Mouse (Mus musculus) Patski (cell line): ENCODE measurements around the gene Tsc2. TPM values are rescaled to one million over a fixed set of nuclear protein-coding genes. Genes with fewer than 3 reads are reported as not detected.

ENCODE experiments used
- ATAC-seq: fragments of 100-300 bp; one replicate; pipeline ENCODE4 v1.8.0; 2021
- CTCF ChIA-PET: fragments of 350-600 bp; sonication (Branson Sonifier 250); formaldehyde crosslinking; loops from one replicate; lab custom pipeline; 2022; ENCODE audit warnings: inconsistent platforms; lab: Charles Lee
- POLR2A ChIA-PET: fragments of 350-600 bp; sonication (Branson Sonifier 250); formaldehyde crosslinking; loops from one replicate; lab custom pipeline; 2022; ENCODE audit warnings: antibody characterized with exemption, inconsistent platforms; lab: Charles Lee
- DNase-seq: peaks from one replicate; pipeline ENCODE4 v3.0.0-alpha.2; 2011; ENCODE audit warnings: low read depth, low spot score
- H3K27me3 ChIP-seq: fragments of 371-371 bp; one replicate; pipeline ENCODE4 v1.5.1; 2021
- CTCF ChIP-seq: fragments of 100-300 bp; IDR thresholded peaks from one replicate; pipeline ENCODE4 v1.5.1; 2021
- in situ Hi-C: fragments of 300-500 bp; cut with MboI; formaldehyde crosslinking; loops from 3 replicates; pipeline ENCODE4 v1.11.1; 2018; ENCODE audit warnings: low pct_unique_long_range_greater_than_20kb, mixed read lengths
- polyA plus RNA-seq: library from polyadenylated mRNA; unstranded; gene quantifications from one replicate; pipeline ENCODE4 v1.2.3, GENCODE M21; 2021

Tsc2 gene
- polyA plus RNA-seq, 1 experiment from 2014 or later = 93.5 TPM

DNA sequence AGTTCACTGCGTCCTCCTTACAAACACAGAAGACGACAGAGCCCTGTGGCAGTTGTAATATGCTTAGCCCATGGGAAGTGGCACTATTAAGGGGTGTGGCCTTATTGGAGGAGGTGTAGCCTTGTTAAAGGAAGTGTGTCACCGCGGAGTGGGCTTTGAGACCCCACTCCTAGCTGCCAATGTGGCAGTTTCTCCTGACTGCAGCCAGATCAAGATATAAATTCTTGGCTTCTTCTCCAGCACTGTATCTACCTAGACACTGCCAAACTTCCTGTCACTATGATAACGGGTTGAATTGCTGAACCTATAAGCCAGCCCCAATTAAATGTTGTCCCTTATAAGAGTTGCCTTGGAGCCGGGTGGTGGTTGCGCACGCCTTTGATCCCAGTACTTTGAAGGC is 7.0 kb downstream of the Tsc2 start:
- DNase-seq (no peak), ATAC-seq (no peak)
- in situ Hi-C loops = loop anchor here (5.0 kb wide), 1 partner anchor 88 kb away; no protein-coding TSS in a partner anchor
- H3K27me3 ChIP-seq = no peaks in the 10 kb centered on the region
- CTCF ChIA-PET = no interaction called here
- no peak for TF ChIP-seq CTCF
- POLR2A ChIA-PET = no interaction called here

DNA sequence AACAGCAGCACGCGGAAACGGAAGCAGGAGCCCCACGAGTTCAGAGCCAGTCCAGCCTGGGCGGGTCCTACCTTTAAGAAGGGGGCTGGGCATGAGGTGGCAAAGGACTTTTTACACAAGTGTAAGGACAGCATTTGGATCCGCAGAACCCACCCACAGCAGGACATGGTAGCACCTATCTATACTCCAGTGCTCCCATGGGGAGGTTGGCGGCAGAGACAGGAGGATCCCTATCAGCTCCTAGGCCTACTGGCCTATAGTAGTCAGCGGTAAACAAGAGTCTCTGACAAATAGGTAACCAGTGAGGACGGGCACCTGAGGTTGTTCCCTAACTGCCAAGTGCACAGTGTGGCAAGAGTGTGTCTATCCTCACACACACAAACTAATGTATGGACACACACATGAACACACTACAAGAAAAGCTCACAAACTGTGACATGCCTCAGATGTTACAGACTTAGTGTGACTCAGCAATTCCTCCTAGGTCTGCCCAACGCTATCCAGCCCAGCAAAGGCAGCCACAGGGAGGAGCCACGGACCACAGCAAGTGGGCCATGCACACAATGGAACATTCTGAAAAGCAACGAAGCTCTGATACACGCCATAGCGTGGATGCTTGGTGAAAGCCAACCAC is 14.8 kb downstream of the Tsc2 start:
- TF ChIP-seq CTCF = no peak
- ChIA-PET POLR2A (no interaction called here), CTCF (interaction anchor here (1.1 to 2.6 kb wide), 2 partner anchors 11 to 15 kb away, joined by 3 to 7 read pairs; partner anchors contain the start of genes Nthl1 and Tsc2)
- DNase-seq (no peak), ATAC-seq (no peak)
- no peaks in the 10 kb centered on the region for H3K27me3 ChIP-seq
- in situ Hi-C loops = no loop called here

DNA sequence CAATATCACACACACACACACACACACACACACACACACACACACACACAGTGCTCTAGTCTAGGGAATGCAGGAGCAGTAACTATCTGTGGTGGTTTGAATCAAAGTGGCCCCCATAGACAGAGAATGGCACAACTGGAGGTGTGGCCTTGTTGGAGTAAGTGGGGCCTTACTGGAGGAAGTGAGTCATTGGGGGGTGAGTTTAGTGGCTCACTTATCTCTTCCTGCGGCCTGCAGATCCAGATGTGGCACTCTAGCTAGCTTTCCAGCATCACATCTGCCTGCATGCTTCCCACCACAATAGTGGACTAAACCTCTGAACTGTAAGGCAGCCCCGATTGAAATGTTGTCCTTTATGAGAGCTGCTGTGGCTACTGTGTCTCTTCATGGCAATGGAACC is 21.7 kb downstream of the Tsc2 start:
- ChIA-PET CTCF (interaction anchor here (0.8 kb wide), 1 partner anchor 10 kb away, joined by 3 read pairs; no protein-coding TSS in a partner anchor), POLR2A (no interaction called here)
- in situ Hi-C loops = no loop called here
- H3K27me3 ChIP-seq = no peaks in the 10 kb centered on the region
- TF ChIP-seq CTCF = no peak
- no peak for ATAC-seq
- DNase-seq = no peak

DNA sequence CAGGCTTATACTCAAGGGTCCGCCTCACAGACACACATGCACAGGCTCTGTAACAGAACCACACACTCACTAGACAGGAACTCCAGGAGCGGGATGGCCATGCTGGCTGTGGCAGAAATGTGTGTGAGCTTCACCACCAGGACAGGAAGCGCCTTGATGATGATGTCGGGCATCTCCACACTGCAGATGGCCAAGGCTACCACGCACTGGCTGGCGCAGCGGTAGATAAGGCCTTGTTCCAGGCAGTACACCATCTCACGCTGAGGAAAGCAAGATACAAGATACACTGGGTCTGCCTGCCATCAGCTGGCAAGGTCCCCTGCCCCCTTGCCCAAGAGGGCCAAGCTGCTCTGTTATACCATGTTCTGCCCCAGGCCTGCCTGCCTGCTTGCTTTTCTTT is 23.6 kb downstream of the Tsc2 start:
- POLR2A ChIA-PET = no interaction called here
- CTCF ChIA-PET = no interaction called here
- H3K27me3 ChIP-seq = no peaks in the 10 kb centered on the region
- TF ChIP-seq CTCF = no peak
- in situ Hi-C loops = no loop called here
- DNase-seq (no peak), ATAC-seq (no peak)

DNA sequence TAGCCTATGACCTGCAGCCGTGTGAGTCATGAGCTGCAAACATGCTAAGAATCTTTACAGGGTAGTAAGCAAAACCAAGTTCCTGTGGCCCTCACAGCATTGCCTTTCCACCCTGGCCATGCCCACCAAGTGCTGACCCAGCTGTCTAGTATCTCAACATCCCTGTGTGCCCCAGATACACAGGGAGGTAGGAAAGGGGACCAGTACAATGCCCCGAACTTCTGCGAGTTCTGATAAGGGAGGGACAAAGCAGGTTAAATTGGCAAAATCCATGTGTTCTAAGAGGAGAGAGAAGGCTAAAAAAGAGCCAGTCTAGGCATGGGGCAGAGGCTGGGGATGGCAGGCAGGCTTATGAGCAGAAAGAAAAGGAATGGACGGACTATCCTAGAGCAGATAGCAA is 24.1 kb downstream of the Tsc2 start:
- no peak for TF ChIP-seq CTCF
- no peaks in the 10 kb centered on the region for H3K27me3 ChIP-seq
- POLR2A ChIA-PET = no interaction called here
- no peak for ATAC-seq
- CTCF ChIA-PET = no interaction called here
- in situ Hi-C loops = no loop called here
- no peak for DNase-seq

DNA sequence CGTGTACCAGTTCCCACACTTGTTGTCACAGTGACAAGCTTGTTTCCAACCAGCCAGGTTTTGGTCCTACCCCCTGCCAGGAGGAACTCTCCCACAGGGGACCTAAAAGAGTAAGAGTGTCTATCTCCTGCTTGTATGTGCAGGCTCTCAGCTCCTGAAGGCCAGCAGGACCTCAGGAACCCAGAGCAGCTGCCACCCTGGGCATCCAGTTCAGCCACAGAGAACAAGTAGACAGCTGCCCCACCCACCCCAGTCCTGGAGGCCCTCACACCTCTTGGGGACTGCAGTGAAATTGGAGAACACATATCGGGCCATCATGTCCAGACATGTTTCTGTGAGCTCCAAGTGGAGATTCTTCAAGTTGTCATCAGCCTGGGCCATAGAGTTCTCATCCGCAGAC is 27.9 kb downstream of the Tsc2 start:
- CTCF ChIA-PET = interaction anchor here (1.2 to 1.9 kb wide), 2 partner anchors 24 to 26 kb away, joined by 3 to 4 read pairs; no protein-coding TSS in a partner anchor
- ATAC-seq (no peak), DNase-seq (no peak)
- no peak for TF ChIP-seq CTCF
- POLR2A ChIA-PET = interaction anchor here (1.0 to 1.2 kb wide), 2 partner anchors 9 to 25 kb away, joined by 3 read pairs; no protein-coding TSS in a partner anchor
- in situ Hi-C loops = no loop called here
- H3K27me3 ChIP-seq = no peaks in the 10 kb centered on the region

DNA sequence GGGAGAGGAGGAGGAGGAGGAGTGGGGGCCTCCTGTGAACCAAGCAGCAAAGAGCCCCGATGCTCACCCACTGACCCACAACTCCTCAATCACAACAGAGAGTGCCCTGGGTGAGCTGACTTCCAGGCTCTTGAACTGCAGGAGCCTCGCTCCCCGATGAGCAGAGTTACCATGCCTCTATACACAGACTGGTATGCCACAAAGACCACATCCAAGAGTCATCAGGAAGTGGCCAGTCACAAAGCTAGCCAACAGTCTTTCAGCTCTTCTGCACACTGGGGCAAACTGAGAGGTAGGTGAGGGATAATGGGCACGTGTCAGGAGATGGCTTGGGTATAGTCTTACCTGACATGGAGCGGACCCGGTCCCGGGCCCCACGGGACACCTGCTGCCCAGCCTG is 28.5 kb downstream of the Tsc2 start:
- H3K27me3 ChIP-seq = no peaks in the 10 kb centered on the region
- DNase-seq (no peak), ATAC-seq (no peak)
- CTCF ChIA-PET = interaction anchor here (1.9 kb wide), 1 partner anchor 27 kb away, joined by 4 read pairs; no protein-coding TSS in a partner anchor
- POLR2A ChIA-PET = interaction anchor here (1.0 kb wide), 1 partner anchor 9 kb away, joined by 3 read pairs; no protein-coding TSS in a partner anchor
- in situ Hi-C loops = no loop called here
- TF ChIP-seq CTCF = no peak

DNA sequence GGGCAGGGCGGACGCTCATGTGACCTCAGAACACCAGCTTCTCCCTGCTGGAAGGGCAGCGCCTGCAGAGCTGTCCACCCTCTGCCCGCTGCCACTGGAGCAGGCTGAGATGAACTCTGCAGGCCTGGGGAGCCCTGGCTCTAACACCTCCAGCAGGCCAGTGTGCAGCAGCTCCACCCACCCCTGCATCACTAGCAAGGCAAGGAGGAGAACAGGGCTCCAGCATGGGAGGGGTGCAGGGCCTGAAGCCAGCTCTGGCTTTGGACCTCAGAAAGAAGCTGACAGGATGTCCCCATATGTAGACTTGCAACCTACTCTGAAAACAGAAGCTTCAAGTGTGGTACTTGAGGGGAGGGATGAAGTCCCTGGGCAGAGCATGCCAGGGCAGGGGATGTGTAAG is 31.9 kb downstream of the Tsc2 start:
- H3K27me3 ChIP-seq = no peaks in the 10 kb centered on the region
- ChIA-PET POLR2A (no interaction called here), CTCF (interaction anchor here (1.5 kb wide), 1 partner anchor 18 kb away, joined by 3 read pairs; no protein-coding TSS in a partner anchor)
- no peak for TF ChIP-seq CTCF
- in situ Hi-C loops = no loop called here
- ATAC-seq (no peak), DNase-seq (no peak)

DNA sequence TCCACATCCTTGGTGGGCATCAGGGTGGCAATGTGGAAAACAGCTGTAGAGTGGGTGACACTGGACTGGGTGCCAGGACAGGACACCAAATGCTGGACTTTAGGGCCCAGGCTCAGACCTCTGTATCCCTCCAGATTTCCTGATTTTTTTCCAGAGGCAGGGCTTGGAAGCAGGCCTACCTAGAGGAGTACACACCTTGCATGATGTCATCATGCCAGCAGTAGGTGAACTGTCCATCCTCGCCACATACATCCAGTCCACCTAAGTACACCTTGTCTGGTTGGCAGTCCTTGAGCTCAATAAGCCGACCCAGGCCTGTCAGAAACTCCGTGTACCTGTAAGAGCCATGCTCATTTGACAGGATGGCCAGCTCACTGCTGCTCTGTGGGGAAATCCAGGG is 34.4 kb downstream of the Tsc2 start:
- in situ Hi-C loops = no loop called here
- ChIA-PET POLR2A (no interaction called here), CTCF (interaction anchor here (1.3 kb wide), 1 partner anchor 69 kb away, joined by 3 read pairs; no protein-coding TSS in a partner anchor)
- no peak for TF ChIP-seq CTCF
- no peak for DNase-seq
- H3K27me3 ChIP-seq = no peaks in the 10 kb centered on the region
- no peak for ATAC-seq

DNA sequence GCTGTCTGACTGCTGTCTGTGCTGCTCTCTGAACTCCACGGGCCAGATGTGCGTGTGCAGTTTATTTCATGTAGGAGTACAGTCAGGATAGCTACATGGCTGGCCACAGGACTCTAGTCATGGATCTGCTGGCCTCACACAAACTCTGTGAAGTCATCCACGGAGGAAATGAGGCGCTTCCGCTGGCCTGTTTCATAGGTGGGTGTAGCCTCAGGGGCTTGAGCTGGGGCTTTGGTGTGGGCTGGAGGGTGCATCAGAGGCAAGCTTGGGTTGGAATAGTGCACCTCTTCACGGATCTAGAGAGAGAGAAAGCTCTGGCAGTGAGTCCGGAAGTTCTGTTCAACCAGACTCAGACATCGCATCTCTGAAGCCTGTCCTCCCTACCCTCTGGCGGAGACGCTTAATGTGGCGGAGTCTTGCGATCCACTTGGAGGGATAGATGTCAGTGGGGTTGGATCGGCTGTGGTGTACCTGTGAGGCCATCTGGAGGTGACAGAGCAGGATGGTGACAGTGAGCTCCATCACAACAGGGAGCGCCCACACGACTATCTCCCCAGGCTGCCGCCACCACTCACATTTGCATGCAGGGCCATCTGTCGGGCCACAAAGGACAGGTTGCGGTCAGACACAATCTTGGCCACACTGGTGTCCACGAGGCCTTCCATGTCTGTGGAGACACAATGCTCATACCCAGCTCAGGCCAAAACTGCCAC is 35.8 kb downstream of the Tsc2 start:
- no peak for TF ChIP-seq CTCF
- no peak for DNase-seq
- POLR2A ChIA-PET = no interaction called here
- no peak for ATAC-seq
- no peaks in the 10 kb centered on the region for H3K27me3 ChIP-seq
- CTCF ChIA-PET = interaction anchor here (1.4 kb wide), 1 partner anchor 37 kb away, joined by 4 read pairs; no protein-coding TSS in a partner anchor
- in situ Hi-C loops = no loop called here

DNA sequence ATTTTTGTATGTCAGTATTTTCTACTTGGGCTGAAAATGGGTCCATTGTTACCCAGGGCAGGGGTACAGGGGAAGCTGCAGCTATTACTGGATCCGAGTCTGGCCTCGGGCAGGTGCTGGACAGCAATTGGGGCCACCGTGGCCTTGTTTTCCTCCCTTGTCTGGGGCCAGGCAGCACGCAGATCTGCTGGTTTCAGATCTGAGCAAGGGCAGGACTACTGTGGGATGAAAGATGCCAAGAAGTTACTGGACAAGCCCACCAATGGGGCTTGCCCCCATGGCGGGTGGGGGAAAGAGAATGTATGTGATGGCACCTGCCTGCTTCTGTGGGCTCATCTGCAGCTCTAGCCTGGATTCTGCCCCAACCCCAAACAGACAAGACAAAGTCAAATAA is 36.4 kb downstream of the Tsc2 start:
- in situ Hi-C loops = no loop called here
- no peaks in the 10 kb centered on the region for H3K27me3 ChIP-seq
- ChIA-PET POLR2A (interaction anchor here (0.6 kb wide), 1 partner anchor 166 kb away, joined by 3 read pairs; no protein-coding TSS in a partner anchor), CTCF (interaction anchor here (1.4 kb wide), 1 partner anchor 36 kb away, joined by 4 read pairs; no protein-coding TSS in a partner anchor)
- no peak for DNase-seq
- no peak for TF ChIP-seq CTCF
- no peak for ATAC-seq
